Mouse (Mus musculus): ENCODE data around the gene Atad5. TPM values are rescaled to one million over a fixed set of nuclear protein-coding genes. Genes with fewer than 3 reads are reported as not detected.

Atad5 gene
- polyA plus RNA-seq, 1 experiment from 2014 or later = 3.5 TPM

- WGBS = 86% methylated on average over 6 of the region's 6 CpGs
- H3K9ac ChIP-seq (replicated peaks) = no peak overlapping the region
- no peaks in the 10 kb centered on the region for H3K9me3 ChIP-seq (replicated peaks)
- no peak overlapping the region for H3K27ac ChIP-seq (replicated peaks)
- no peak for ATAC-seq (ENCODE audit: low FRiP score)
- H3K27me3 ChIP-seq (replicated peaks) = no peaks in the 10 kb centered on the region
- H3K36me3 ChIP-seq = no peaks in the 10 kb centered on the region
- H3K4me2 ChIP-seq = no peak overlapping the region
- H3K4me3 ChIP-seq (replicated peaks) = no peak overlapping the region
- H3K4me1 ChIP-seq = peaks cover 19% of the 10 kb centered on the region
These were observed 3.7 kb upstream of the Atad5 start for GRCm38 (mm10) chr11:80085356-80086055.

DNA sequence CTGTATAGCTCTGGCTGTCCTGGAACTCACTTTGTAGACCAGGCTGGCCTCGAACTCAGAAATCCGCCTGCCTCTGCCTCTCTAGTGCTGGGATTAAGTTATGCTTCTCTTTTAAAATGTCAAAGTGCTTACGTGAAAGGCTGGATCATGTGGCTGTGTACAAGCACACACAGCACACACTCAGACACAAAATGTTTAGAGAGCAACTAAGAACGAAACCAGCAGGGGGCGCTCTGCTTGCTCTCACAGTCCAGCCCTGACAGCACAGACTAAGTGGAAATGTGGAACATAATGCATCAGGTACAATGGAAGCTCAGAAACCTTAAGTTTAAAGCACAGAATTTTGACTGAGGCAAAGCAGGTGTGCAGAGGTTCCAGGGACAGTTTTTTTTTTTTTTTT lies 2.4 kb upstream of the Atad5 start:
- no peak overlapping the region for H3K27ac ChIP-seq (replicated peaks)
- 9% methylated on average over 5 of the region's 5 CpGs for WGBS
- H3K4me3 ChIP-seq (replicated peaks) = no peak overlapping the region
- no peak for ATAC-seq (ENCODE audit: low FRiP score)
- H3K4me2 ChIP-seq = no peak overlapping the region
- no peak overlapping the region for H3K9ac ChIP-seq (replicated peaks)
- no peaks in the 10 kb centered on the region for H3K36me3 ChIP-seq
- peaks cover 15% of the 10 kb centered on the region for H3K4me1 ChIP-seq
- no peaks in the 10 kb centered on the region for H3K27me3 ChIP-seq (replicated peaks)
- H3K9me3 ChIP-seq (replicated peaks) = no peaks in the 10 kb centered on the region

DNA sequence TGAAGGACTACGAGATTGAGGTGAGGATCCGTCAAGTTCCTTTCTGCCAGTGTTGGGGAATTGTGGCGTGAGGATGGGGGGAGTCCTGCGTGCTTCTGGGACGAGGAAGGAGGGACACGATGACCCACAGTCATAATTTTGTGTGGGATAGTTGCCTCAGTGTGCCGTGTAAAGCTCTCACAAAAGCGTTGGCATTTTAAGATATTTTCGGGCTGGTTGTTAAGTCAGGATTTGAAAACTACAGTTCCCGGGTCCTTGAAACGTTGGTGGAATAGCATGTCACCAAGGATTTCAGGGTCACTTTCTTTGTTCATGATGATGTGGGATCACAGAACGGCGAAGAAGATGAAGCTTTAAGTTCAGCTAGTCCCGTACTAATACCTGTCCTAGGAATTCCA lies 616 bp downstream of the Atad5 start:
- H3K27ac ChIP-seq (replicated peaks) = 0 out of 2 replicates have a peak overlapping the region, but pooled peaks have one; percentile 33

DNA sequence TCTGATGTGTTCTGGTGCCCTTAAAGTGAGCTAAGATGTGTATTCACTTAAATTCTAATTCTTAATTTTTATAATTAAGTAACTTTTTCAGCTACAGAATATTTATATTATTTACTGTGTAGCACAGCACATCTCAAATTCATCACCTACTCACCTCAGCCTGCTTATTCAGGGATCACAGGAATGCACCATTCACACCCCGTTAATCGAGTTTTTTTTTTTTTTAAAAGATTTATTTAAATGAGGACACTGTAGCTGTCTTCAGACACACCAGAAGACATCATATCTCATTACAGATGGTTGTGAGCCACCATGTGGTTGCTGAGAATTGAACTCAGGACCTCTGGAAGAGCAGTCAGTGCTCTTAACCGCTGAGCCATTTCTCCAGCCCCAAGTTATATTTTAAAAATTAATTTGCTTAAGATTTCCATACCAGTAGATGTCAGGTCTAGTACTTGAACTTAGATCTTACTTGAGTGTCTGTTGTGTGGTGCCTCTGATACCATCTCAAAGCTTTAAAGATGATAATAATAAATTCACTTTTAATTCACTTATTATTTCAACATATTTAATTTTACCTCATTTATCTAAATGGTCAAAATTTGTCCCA lies 1.5 kb downstream of the Atad5 start:
- no peaks in the 10 kb centered on the region for H3K36me3 ChIP-seq
- peak overlapping the region; percentile 86 for H3K4me2 ChIP-seq
- H3K27ac ChIP-seq (replicated peaks) = no peak overlapping the region
- WGBS = 69% methylated on average over 3 of the region's 3 CpGs
- no peak overlapping the region for H3K9ac ChIP-seq (replicated peaks)
- no peak for ATAC-seq (ENCODE audit: low FRiP score)
- H3K9me3 ChIP-seq (replicated peaks) = no peaks in the 10 kb centered on the region
- H3K4me1 ChIP-seq = peaks cover 15% of the 10 kb centered on the region
- no peaks in the 10 kb centered on the region for H3K27me3 ChIP-seq (replicated peaks)
- H3K4me3 ChIP-seq (replicated peaks) = peak overlapping the region; percentile 96

More for the DNA sequence above, 616 bp downstream of the Atad5 start:
- H3K4me2 ChIP-seq = peak overlapping the region; percentile 86
- WGBS = under 1% methylated on average over 14 of the region's 14 CpGs
- H3K9ac ChIP-seq (replicated peaks) = peak overlapping the region; percentile 87
- H3K9me3 ChIP-seq (replicated peaks) = no peaks in the 10 kb centered on the region
- peaks cover 15% of the 10 kb centered on the region for H3K4me1 ChIP-seq
- peak overlapping the region; percentile 96 for H3K4me3 ChIP-seq (replicated peaks)
- no peak for ATAC-seq (ENCODE audit: low FRiP score)
- no peaks in the 10 kb centered on the region for H3K27me3 ChIP-seq (replicated peaks)
- H3K36me3 ChIP-seq = no peaks in the 10 kb centered on the region

- H3K27ac ChIP-seq (replicated peaks) = no peak overlapping the region
- H3K27me3 ChIP-seq (replicated peaks) = no peaks in the 10 kb centered on the region
- H3K4me3 ChIP-seq (replicated peaks) = no peak overlapping the region
- no peak overlapping the region for H3K9ac ChIP-seq (replicated peaks)
- no peaks in the 10 kb centered on the region for H3K4me1 ChIP-seq
- WGBS = 95% methylated on average over 3 of the region's 3 CpGs
- no peak for ATAC-seq (ENCODE audit: low FRiP score)
- no peaks in the 10 kb centered on the region for H3K9me3 ChIP-seq (replicated peaks)
- H3K36me3 ChIP-seq = peaks cover 26% of the 10 kb centered on the region
- H3K4me2 ChIP-seq = no peak overlapping the region
These were observed 9.3 kb downstream of the Atad5 start for GRCm38 (mm10) chr11:80098444-80099056.

DNA sequence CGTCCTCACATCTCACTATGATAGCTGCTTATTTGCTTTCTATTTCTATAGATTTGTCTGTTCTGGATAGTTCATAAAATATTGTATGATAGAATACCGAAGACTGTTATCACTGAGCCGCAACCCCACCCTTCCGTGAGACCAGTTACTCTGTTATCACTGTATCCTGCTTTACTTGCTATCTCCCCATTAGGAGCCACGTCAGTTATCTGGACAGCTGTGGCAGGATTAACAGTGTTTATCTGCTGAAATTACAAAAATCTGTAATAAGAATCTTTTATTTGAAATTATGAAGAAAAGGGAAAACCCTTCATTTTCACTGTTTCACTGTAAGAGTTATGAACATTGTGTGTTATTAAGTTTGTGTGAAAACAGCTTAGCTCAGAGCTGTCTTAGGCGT lies 12.1 kb downstream of the Atad5 start:
- no peak overlapping the region for H3K27ac ChIP-seq (replicated peaks)
- H3K4me1 ChIP-seq = no peaks in the 10 kb centered on the region
- WGBS = 96% methylated on average over 6 of the region's 6 CpGs
- no peaks in the 10 kb centered on the region for H3K9me3 ChIP-seq (replicated peaks)
- H3K4me3 ChIP-seq (replicated peaks) = no peak overlapping the region
- no peak for ATAC-seq (ENCODE audit: low FRiP score)
- no peak overlapping the region for H3K4me2 ChIP-seq
- peaks cover 30% of the 10 kb centered on the region for H3K36me3 ChIP-seq
- no peaks in the 10 kb centered on the region for H3K27me3 ChIP-seq (replicated peaks)
- no peak overlapping the region for H3K9ac ChIP-seq (replicated peaks)

GRCm38 (mm10) chr11:80104407-80104806 lies 15.2 kb downstream of the Atad5 start:
- H3K4me2 ChIP-seq = no peak overlapping the region
- no peak overlapping the region for H3K4me3 ChIP-seq (replicated peaks)
- H3K4me1 ChIP-seq = no peaks in the 10 kb centered on the region
- no peak overlapping the region for H3K9ac ChIP-seq (replicated peaks)
- ATAC-seq (ENCODE audit: low FRiP score) = no peak
- WGBS = 79% methylated on average over 1 of the region's 1 CpGs
- no peaks in the 10 kb centered on the region for H3K27me3 ChIP-seq (replicated peaks)
- H3K36me3 ChIP-seq = peaks cover 28% of the 10 kb centered on the region
- H3K27ac ChIP-seq (replicated peaks) = no peak overlapping the region
- no peaks in the 10 kb centered on the region for H3K9me3 ChIP-seq (replicated peaks)

DNA sequence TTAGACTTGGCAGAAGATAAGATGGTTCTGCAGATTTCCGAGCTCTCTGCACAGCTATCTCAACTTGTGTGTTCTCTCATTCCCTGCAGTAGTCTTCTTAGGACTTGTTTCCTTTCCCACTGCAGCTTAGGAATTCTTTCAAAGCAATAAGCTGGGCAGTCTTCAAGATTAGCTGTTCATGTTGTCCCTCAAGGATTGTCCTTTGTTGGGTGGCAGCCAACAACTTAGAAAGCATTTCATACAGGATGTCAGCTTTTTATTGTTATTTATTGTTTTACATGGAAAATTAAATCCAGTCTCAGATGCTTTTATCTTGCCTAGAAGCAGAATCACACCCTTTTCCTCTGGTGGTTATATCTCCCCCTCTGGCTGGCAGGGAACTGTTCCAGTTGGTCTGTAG lies 27.2 kb downstream of the Atad5 start:
- no peaks in the 10 kb centered on the region for H3K27me3 ChIP-seq (replicated peaks)
- no peak overlapping the region for H3K4me3 ChIP-seq (replicated peaks)
- H3K4me1 ChIP-seq = no peaks in the 10 kb centered on the region
- no peak overlapping the region for H3K9ac ChIP-seq (replicated peaks)
- H3K27ac ChIP-seq (replicated peaks) = no peak overlapping the region
- H3K36me3 ChIP-seq = peaks cover 41% of the 10 kb centered on the region
- no peak for ATAC-seq (ENCODE audit: low FRiP score)
- H3K9me3 ChIP-seq (replicated peaks) = no peaks in the 10 kb centered on the region
- 84% methylated on average over 1 of the region's 1 CpGs for WGBS
- no peak overlapping the region for H3K4me2 ChIP-seq

DNA sequence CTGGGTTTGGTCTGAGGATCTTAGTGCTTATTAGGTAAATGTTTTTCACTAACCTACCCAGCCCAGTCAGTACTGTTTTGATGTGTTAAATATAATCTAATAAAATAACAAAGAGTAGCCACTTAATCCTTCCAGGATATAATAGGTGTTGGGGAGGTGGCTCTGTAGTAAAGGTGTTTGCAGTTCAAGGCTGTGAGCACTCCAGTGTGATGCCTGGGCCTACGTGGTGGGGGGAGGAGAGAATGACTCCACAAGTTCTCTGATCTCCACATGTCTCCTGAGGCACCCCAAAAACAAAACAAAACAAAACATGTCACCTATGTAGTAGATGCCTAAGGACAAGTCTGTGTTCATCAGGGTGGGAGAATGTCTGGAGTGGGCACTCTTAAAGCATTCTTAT lies 42.9 kb downstream of the Atad5 start:
- 79% methylated on average over 1 of the region's 1 CpGs for WGBS
- Histone ChIP-seq H3K9me3 (replicated peaks) (no peaks in the 10 kb centered on the region), H3K4me3 (replicated peaks) (no peak overlapping the region), H3K27ac (replicated peaks) (no peak overlapping the region), H3K27me3 (replicated peaks) (no peaks in the 10 kb centered on the region), H3K4me1 (no peaks in the 10 kb centered on the region), H3K36me3 (peaks cover 46% of the 10 kb centered on the region), H3K4me2 (no peak overlapping the region), H3K9ac (replicated peaks) (no peak overlapping the region)
- ATAC-seq (ENCODE audit: low FRiP score) = no peak

DNA sequence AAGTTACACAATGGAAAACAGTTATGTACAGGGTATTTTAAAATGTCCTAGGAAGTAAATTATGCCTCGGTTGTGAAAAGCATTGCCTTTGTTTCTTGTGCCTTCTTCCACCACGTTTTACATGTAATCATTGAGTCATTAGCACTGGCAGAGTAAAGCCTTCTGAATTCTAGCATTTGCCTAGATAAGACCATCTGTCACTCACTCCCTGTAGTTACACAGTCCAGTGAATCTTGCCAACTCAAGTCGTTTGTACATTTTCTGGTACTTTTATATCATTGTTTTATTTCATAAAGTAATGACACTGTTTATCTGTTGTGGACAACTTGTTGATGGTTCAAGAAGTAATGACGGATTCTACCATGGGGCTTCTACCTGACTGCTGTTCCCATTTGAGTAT lies 45.5 kb downstream of the Atad5 start:
- 75% methylated on average over 4 of the region's 4 CpGs for WGBS

GRCm38 (mm10) chr11:80135954-80136683 lies 46.9 kb downstream of the Atad5 start:
- H3K9ac ChIP-seq (replicated peaks) = no peak overlapping the region
- no peak overlapping the region for H3K4me3 ChIP-seq (replicated peaks)
- peaks cover 5% of the 10 kb centered on the region for H3K4me1 ChIP-seq
- no peaks in the 10 kb centered on the region for H3K9me3 ChIP-seq (replicated peaks)
- ATAC-seq (ENCODE audit: low FRiP score) = no peak
- 90% methylated on average over 11 of the region's 11 CpGs for WGBS
- no peaks in the 10 kb centered on the region for H3K27me3 ChIP-seq (replicated peaks)
- H3K4me2 ChIP-seq = no peak overlapping the region
- peaks cover 36% of the 10 kb centered on the region for H3K36me3 ChIP-seq
- H3K27ac ChIP-seq (replicated peaks) = no peak overlapping the region

More for the DNA sequence above, 45.5 kb downstream of the Atad5 start:
- Histone ChIP-seq H3K4me2 (no peak overlapping the region), H3K27ac (replicated peaks) (no peak overlapping the region), H3K4me1 (no peaks in the 10 kb centered on the region; the same call in 1 of the 2 replicates), H3K9me3 (replicated peaks) (no peaks in the 10 kb centered on the region), H3K9ac (replicated peaks) (no peak overlapping the region), H3K4me3 (replicated peaks) (no peak overlapping the region), H3K27me3 (replicated peaks) (no peaks in the 10 kb centered on the region), H3K36me3 (peaks cover 41% of the 10 kb centered on the region)
- no peak for ATAC-seq (ENCODE audit: low FRiP score)
